Mouse (Mus musculus) bone marrow macrophage, adult 2 months (primary cell): ENCODE results near the gene Recql5.

Experiments used
- CTCF ChIP-seq: IDR thresholded peaks from 2 replicates; pipeline ENCODE4 v1.5.1; 2012; ENCODE audit warnings: low read depth, mild to moderate bottlenecking, low read length, moderate library complexity
- POLR2A ChIP-seq: IDR thresholded peaks from 2 replicates; pipeline ENCODE4 v1.6.1; 2012; ENCODE audit warnings: mild to moderate bottlenecking, low read depth, low read length, borderline replicate concordance

GRCm38 (mm10) chr11:115859143-115859945, 73.9 kb downstream of the Recql5 start:
- peak; percentile 61 for TF ChIP-seq CTCF
- no peak for TF ChIP-seq POLR2A
